Mouse (Mus musculus): ENCODE data around the gene Nek9.

Gene Nek9

DNA sequence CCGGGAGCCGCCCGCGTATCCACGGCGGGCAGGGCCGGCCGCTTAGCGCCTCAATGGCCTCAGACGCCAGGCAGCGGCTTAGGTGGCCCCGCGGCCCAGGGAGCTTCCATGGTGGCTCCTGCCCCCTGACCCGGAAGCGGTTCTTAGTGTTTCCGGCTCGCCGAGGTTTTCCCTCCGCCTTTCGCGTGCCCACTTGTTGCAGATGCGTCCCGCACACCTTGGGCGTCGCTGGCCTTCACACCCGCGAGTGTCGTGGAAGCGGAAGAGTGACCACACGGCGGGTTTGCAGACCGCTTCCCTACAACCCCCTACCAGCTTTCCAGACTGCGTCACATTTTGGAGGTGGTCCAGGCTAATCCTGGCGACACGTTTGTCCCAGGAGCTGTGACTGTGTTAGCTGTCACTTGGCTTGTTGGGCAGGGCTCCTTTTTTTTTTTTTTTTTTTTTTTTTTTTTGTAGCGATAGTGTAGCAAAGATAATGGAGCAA, at the start of gene Nek9:
Gene Nek9, minus strand, starts transcription at position 120 of the 487 bp plus-strand sequence.
- DNase-seq (ENCODE audit: low spot score in 2 of 2), result peak; percentile 86 to 92

DNA sequence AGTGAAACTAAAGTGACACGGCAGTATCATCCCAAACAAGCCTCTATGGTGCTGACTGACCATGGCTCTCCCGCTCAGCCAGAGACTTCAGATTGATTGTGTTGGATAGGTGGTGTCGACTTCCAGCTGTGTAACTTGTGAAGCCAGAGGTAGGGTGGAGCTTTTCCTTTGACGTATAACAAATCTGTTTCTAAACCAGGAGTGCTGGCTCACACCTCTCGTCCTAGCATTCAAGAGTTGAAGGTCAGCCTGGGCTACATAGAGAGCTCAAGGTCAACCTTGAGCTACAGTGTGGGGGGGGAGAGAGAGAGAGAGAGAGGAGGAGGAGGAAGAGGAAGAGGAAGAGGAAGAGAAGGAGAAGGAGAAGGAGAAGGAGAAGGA, 46.8 kb upstream of the Nek9 start:
- DNase-seq (ENCODE audit: low spot score in 2 of 2), result no peak

DNA sequence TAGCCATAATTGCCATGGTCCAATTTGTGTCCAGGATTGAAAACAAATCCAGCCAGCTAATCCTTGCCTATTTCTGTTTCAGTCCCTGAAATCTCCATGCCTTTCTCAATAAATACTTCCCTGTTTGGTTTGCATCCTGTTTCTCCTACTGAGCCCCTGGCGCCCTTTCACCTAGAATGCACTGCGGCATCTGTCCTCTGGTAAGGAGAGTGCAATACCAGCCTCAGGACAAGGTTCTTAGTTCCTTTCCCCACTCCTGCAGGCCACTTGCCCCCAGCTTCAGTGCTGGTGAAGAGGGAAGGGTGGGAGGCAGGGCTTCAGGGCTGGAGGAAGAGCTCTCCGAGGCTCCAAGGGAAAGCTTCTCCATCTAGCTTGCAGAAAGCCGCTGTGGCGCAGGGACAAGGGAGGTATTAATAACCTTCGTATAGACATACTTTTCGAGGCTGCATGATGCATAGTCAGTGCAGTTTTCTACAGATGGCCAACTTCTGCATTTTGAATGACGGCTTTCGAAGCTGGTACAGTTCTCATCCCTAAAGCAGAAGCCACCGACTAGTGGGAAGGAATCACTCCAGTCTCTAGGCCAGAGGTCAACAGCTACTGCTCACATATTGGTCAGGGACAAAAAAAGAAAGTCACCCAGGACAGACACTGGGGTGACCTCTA, 46.3 kb upstream of the Nek9 start:
- DNase-seq (ENCODE audit: low spot score in 2 of 2), result no peak

DNA sequence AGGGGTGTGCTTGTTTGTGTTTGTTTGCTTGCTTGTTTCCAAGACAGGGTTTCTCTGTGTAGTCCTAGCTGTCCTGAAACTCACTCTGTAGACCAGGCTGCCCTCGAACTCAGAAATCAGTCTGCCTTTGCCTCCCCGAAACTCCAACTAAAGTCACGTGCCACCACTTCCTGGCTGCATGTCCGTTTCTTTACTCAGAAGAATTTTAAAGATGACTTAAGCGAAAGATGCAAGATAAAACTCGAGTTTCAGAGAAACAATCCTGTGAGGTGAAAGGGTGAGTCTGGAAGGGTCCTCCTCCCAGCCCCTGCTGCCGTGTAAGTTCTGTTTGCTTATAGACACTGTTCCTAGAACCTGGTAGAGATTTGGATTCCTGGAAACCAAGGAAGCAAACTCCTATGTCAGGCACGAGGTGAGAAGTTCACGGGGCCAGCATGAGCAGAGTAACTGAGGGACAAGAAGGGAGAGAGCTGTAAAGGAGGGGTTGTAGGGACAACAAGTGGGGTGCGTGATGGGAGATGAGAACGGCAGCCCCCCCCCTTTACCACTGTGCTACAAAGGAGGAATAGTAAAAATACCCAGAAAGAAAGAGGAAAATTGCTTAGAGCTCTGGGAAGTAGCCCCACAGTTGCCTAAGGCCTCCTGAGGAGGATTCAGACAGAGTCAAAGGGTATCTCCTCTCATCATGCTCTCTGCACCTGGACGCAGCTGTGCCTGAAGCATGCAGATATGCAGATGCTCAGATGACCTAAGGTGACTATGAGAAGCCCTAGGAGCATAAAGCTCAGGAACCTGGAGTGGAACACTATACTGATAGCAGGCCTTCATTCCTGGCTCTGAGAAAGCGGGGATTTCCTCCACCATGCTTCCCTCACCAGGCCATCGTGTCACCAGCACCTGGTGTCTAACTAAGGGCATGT, 43.9 kb upstream of the Nek9 start:
- DNase-seq (ENCODE audit: low spot score in 2 of 2), result no peak

DNA sequence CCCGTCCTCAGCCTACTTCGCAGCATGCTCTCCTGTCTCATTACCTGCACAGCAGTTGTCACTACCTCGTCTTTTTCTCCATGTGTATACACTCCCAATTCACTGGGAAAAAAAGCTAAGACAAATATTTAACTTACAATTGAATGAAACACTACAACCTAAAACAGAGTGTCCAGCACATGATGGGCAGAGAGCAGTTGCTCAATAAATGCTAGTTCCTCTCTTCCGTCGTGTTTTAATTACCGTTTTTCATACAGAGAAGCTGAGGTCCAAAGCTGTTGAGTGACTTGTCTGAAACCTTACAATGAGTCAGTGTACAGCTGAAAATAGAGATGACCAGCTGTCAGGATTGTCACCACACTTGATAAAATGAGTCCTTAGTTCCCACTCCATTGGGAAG, 42.4 kb upstream of the Nek9 start:
- DNase-seq (ENCODE audit: low spot score in 2 of 2), result no peak

DNA sequence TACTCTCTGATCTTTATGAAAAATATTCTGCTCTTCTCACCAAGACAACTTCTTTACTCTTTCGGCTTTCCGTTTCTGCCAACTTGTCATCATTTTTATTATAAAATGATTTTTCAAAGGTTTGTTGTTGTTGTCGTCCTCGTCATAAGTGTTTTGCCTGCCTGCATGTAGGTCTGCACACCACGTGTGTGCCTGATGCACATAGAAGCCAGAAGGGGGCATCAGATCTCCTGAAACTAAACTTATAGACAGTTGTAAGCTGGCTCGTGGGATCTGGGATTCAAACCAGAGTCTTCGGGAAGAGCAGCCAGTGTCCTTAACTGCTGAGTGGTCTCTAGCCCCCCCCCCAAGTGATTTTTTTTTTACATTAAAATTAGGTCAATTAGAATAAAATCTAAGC, 41.8 kb upstream of the Nek9 start:
- DNase-seq (ENCODE audit: low spot score in 2 of 2), result no peak

DNA sequence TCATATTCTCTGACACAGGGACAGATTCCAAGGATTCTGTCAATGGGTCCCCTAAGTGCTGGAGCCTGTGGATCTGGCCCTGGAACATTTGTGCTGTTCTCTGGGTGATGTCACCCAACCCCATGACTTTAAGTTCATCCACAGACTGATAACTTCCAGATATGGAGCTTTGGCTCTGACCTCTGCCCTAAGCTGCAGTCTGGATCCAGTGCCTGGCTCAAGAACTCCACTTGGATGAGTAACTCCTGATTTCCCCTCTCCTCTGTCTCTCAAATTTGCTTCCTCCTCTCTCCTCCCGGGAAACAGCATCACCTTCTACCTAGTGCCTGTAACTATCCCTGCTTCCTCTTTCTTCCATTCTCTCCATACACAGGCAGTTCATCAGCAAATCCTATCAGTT, 41.1 kb upstream of the Nek9 start:
- DNase-seq (ENCODE audit: low spot score in 2 of 2), result no peak

DNA sequence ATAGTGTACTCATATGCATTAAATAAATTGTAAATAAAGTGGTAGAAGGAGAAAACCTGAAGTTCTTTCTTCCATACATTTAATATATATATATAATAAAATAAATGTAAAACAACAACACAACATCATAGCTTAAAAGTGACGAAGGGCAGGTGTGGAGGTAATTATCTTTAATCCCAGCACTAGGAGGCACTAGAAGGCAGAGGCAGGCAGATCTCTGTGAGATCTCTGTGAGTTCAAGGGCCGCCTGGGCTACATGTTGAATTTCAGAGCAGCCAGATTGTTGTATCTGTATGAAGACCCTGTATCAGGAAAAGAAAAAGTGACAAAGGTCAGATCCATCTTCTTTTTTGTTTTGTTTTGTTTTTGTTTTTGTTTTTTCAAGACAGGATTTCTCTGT, 39.1 kb upstream of the Nek9 start:
- DNase-seq (ENCODE audit: low spot score in 2 of 2), result no peak

DNA sequence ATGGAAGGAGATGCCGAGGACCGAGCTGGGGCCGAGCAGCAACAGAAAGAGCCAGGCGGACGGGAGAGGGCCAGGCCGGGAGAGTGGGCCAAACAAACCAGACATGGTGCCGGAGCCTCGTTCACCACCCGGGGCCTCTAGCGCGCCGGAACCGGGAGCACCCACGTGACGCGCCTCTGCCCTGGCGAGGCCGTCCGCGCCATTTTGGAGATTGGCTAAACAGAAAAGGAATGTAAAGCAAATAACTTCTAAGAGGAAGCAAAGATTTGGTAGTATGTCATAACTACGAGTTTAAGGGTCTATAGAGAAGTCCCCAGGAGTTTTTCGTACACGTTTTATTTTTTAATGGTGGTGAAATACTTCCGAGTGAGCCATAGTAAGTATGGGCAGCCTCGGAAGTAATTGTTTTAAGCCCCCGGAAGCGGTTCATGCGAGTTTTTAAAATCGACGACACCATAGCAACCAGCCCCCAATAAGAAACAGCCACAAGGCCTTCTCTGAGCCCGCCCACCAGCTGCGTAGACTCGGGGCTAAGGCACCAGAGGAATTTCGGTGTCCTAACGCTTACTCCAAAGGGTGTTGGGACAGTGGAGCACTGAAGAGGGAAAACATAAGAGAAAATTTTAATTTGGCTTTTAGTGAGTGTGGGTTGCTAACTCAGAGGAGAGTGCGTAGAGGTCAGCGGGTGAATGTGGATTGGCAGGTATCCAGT, 35.6 kb upstream of the Nek9 start, which contains the start of gene Tmed10:
Gene Tmed10, minus strand, starts transcription at position 287 of the 712 bp plus-strand sequence.
- DNase-seq (ENCODE audit: low spot score in 2 of 2), result peak; percentile 87 to 88

DNA sequence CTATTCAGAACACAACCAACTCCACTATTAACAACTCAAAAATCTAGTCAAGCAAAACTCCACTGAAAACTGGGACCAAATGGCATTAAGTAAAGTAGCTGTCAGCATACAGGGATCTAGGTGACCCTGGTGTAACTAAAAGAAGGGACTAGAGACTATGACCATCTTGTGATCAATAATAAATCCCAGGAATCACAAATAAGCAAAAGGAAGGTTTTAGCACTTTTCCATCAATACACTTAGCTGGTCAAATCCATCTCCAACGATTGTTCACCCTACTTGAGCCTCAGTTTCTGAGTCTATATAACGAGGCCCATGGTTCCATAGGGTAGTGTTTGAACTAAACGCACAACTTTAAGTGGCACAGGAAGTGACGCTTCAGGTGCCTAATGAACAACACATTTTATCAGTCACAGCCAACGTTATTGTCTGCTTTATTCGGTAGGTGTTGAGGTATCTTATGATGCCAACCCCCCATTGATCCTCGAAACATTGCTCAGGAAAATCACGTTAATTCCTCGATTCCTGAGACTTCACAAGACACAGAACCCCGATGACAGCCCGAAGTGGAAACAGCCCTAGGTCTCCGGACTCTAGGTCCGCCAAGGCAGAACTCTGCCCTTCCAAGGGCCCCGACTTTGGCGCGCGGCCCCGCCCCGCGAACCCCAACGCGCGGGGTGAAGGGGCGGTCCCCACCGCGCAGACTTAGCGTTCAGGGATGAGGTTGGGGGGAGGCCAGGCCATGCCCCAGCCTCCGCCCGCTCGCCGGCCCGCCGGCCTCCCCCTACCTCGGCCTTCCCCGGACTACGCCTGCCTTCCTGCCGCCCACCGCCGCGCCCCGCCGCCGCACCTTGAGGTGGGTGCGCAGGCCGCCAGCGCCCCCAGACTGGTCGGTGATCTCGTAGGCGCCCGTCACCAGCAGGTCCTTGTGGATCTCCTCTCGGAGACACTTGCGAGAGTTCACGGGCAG, 34.7 kb upstream of the Nek9 start:
- DNase-seq (ENCODE audit: low spot score in 2 of 2), result peak; percentile 50 to 60

DNA sequence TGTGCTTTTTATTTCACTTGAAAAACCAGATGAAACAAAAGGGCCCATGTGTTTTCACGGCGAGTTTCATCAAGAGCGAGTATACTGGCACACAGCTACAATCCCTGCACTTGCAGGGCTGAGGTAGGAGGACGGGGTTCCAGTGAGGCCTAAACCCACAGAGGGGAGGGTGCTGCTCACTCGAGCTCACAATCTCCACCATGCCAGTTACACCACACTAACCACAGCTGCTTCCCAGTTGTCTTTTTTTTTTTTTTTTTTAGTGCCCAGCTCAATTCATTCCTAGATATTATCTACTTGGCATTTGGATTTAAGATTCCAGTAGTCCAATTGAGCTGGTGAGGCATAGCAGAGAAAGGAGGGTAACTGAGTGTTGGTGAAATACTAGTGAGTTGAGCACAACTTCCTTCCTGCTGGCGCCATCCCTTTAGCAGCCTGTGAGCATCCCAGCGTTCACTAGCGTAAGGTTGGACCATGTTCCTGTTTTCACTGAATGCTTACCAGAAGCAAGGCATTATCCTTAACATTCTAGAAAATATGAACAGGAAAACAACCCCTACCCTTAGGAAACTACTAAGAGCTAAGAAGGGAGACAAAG, 33.0 kb upstream of the Nek9 start:
- DNase-seq (ENCODE audit: low spot score in 2 of 2), result no peak

DNA sequence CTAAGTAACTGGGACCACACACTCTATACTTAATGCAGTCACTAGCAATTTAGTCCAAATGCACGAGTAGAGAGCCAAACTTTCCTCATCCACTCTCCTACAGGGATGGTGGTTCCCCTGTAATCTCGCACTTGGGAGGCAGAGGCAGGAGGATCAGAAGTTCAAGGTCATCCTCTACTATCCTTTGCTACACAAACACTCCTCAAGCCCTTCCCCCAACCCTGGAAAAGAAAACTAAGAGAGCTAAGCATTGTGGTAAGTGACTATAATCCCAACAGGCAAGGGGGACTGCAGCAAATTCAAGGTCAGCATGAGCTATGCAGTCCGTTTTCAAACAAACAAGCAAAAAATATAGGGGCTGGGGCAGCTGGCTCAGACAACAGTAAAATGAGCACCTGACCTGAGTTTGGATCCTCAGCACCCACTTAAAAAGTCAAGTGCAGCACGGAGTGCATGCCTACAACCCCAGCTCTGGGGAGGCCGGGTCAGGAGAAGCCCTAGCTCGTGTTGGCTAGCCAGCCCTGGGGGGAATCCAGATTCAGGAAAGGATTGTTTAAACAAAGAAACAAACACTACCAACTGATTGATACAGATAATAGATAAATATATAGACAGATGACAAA, 29.4 kb upstream of the Nek9 start:
- no peak for DNase-seq (ENCODE audit: low spot score in 2 of 2)

DNA sequence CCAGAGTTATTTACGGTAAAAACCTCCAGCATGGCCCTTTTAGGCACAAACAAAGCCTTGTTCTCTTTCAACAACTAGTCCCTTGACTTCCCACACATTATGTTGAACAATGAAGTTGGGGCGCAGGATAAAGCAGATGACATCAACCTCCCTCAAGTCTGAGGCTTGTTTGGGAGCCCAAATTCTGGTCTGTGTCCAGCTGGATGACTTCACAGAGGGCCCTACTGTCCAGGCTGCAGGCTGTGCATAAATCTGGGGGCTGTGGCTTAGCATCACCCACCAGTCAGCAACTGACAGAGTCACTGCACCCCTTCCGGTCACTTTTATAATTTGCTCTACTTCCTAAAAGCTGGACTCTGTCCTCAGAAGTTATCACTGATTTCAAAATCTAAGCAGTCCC, 27.1 kb upstream of the Nek9 start:
- DNase-seq (ENCODE audit: low spot score in 2 of 2), result peak in 1 of 2 experiments; percentile 34

DNA sequence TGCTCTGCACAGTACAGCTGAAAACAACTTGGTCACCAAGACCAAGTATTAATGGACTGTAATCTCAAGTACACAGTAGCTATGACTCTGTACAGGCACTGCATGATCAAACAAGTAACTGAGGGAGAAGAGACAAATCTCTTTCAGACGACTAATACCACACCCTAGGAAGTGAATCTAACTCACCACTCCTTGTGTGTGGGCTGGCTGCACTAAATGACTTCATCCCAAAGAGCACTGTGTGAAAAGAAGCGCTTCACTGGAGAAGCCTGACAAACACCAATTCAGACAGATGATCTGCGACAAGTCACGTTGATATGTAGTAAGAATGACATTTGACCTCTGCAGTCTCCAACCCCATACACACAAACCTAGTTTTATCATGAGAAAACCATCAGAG, 23.3 kb upstream of the Nek9 start:
- no peak for DNase-seq (ENCODE audit: low spot score in 2 of 2)

DNA sequence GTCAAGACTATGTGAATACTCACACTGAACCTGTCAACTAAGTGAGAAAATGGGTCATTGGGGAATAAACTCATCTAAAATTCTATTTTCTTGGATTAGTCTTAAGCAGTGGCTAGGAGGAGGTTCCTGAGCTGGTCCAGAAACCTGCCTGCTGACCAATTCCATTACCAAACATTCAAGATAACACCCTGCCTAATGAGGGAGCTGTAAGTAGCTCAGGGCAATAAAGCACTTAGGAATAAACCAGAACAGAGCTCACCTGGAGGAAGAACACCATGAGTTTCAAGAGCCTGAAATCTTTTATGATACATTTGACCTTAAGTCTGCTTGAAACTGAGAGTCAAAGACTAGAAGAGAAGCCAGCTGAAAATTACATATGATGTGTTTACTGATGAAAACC, 22.4 kb upstream of the Nek9 start:
- DNase-seq (ENCODE audit: low spot score in 2 of 2), result no peak

DNA sequence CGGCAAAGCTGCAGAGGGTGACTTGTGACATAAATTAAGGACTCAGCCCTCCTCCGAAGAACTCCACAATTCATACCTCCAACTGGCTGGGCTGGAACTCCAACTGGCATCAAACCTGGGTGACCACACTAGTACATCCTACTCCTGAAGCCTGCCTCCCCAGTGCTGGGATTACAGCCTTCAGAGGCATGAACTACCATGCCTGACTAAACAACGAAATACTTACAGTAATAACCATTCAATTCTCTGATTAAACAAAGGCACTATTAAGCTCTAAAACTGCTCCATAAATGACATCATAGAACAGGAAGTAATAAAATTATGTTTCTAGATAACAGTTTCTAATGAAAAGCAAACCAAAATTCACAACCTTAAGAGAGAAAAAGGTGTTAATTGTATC, 22.0 kb upstream of the Nek9 start:
- no peak for DNase-seq (ENCODE audit: low spot score in 2 of 2)

DNA sequence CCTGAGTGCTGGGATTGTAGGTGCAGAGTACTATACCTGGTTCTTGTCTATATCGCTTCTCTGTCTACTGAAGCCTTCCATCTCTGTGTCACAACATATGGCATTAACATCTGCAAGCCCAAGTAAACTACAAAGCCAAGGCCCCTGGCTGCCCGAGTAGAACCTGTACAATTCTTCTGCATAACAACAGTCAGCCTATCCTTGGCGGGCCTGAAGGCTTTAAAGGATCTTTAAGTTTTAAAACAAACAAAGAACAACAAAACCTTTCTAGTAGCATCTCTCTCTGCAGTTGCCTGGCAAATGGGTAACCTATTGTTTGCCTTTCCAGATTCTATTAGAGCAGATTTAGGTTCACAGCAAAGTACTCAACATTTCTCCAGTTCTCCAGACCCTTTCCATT, 14.9 kb upstream of the Nek9 start:
- DNase-seq (ENCODE audit: low spot score in 2 of 2), result no peak

DNA sequence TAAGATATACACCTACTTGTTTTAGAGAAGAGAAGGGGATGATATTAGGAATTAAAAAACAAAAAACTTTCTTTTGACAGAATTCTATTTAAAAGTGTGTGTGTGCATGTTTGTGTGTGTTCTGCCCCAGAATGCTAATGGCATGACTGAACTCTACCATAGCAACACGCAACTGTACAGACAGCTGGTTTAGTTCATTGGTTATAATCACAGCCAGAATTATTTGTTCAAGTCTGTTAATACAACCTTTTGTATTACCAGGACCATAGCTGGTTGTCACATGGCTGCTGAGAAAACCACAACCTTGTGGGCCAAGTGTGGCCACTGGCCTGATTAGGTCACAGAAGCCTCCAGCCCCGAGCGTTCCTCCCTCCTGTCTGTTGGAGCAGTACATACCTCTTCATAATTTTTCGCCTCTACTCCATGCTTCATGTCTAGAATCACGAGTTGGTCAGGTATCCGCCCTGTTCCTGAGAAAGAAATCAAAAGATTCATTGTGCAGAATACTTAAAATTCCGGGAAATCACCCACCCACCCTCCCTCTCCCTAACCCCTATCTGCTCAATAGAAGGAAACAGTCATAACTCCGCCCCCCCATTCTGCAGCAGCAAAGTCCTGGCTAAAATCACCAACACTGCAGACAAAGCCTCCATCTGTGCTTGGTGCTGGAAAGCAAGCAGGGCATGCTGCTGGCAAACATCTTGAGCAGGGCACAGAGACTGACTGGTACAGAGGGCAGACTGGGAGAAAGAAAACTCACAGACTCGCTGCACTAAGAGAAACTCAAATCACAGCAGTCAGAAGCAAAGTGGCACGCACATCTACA, 11.5 kb upstream of the Nek9 start:
- DNase-seq (ENCODE audit: low spot score in 2 of 2), result peak; percentile 47 to 63

DNA sequence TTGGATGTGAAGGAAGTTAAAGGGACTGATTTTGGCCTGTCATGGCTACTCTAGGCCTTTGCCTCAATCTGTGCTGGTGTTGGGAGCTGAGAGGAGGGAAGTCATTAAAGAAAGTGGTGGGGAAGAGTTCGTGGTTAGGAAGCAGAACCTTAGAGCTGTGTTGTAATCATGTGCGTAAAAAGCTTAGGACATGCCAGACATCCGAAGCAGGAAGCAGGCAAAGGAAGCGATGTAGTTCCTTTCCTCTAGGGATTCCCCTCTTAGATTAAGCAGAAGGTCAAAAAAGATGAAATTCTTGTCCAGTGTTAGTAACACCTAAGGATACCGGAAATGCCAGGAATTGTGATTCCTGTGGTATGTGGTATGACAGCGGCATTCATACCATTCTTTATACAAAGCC, 9.2 kb upstream of the Nek9 start:
- no peak for DNase-seq (ENCODE audit: low spot score in 2 of 2)
